Mouse (Mus musculus) brain, embryonic 14.5 days (tissue): ENCODE results near the gene Mctp1.

ENCODE experiments used
- CTCF ChIP-seq: fragments of 200-500 bp; IDR thresholded peaks from 2 replicates; pipeline ENCODE4 v1.5.1; 2012; ENCODE audit warnings: inconsistent platforms, mild to moderate bottlenecking, moderate library complexity, borderline replicate concordance; ENCODE audit not compliant: insufficient read depth, insufficient read length; ENCODE audit errors: extremely low read depth
- POLR2A ChIP-seq: fragments of 200-500 bp; IDR thresholded peaks from 2 replicates; pipeline ENCODE4 v1.6.1; 2012; ENCODE audit warnings: mild to moderate bottlenecking, inconsistent platforms, borderline replicate concordance; ENCODE audit not compliant: poor library complexity, insufficient read depth, insufficient read length, severe bottlenecking; ENCODE audit errors: extremely low read depth

GRCm38 (mm10) chr13:77002628-77003027 is 618.3 kb downstream of the Mctp1 start:
- TF ChIP-seq CTCF (no peak), POLR2A (no peak)
